Mouse (Mus musculus) brain, embryonic 14.5 days (tissue): ENCODE results near the gene Hspa2.

Experiments
- CTCF ChIP-seq: fragments of 200-500 bp; IDR thresholded peaks from 2 replicates; pipeline ENCODE4 v1.5.1; 2012; ENCODE audit warnings: inconsistent platforms, mild to moderate bottlenecking, moderate library complexity, borderline replicate concordance; ENCODE audit not compliant: insufficient read depth, insufficient read length; ENCODE audit errors: extremely low read depth
- POLR2A ChIP-seq: fragments of 200-500 bp; IDR thresholded peaks from 2 replicates; pipeline ENCODE4 v1.6.1; 2012; ENCODE audit warnings: mild to moderate bottlenecking, inconsistent platforms, borderline replicate concordance; ENCODE audit not compliant: poor library complexity, insufficient read depth, insufficient read length, severe bottlenecking; ENCODE audit errors: extremely low read depth

DNA sequence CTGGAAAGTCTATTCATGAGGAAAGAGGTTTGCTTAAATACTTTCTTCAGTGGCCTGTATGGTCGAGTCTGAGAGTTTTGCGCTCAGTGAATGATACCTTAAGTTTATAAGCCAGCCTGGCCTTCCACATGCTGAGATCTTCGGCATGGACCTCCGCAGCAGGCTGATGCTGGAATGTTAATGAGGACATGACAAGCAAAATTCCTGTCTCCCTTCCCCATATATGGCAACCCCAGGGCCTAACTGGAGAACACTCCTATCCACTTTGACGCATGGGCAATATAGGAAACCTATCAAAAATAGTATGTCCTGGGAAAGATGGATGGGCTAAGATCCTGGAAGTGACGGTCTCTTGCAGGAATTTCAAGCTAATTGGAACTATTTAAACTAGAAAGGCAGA, 44.2 kb downstream of the Hspa2 start:
- TF ChIP-seq CTCF (no peak), POLR2A (no peak)
